Mouse (Mus musculus) layer of hippocampus, adult 6 months (tissue): ENCODE data around the gene Gm28363. TPM values are rescaled to one million over a fixed set of nuclear protein-coding genes. Genes with fewer than 3 reads are reported as not detected.

Experiments
- long read RNA-seq, 2 experiments: library from polyadenylated mRNA; unstranded; transcript quantifications; one replicate each; pipeline ENCODE4 v2.0.0; 2019 to 2020
- polyA plus RNA-seq: library from polyadenylated mRNA; unstranded; fragments of <200 nt; fragmentation: Nextera tagmentation; gene quantifications from 2 replicates; pipeline ENCODE4 v1.2.3, GENCODE M21; 2021

Gene Gm28363
- polyA plus RNA-seq = not detected in 2 replicates
- long read RNA-seq, experiment 1 = 0 reads
- long read RNA-seq, experiment 2 = 0 reads

GRCm38 (mm10) chr1:117696831-117697230 lies at the start of gene Gm28363:
Gm28363 (plus strand) TSS chr1:117697131.

Other genes with a start within 250 kb of the Gm28363 start
- gene B020011L13Rik, start 84.0 kb downstream of the Gm28363 start, polyA plus RNA-seq = not detected in 2 replicates
- not detected in 2 replicates for gene Gm28360, start 132.9 kb downstream of the Gm28363 start, polyA plus RNA-seq
- gene Gm28168, start 230.9 kb downstream of the Gm28363 start, polyA plus RNA-seq = not detected in 2 replicates